Mouse (Mus musculus): ENCODE measurements at regions not wholly inside any gene's neighbourhood (a gene's known extent, or its start where the extent isn't known, plus 50 kb on each side); places are given as distances from the start of the nearest gene placed in this dataset.

GRCm38 (mm10) chr3:58318756-58319155 lies 95.8 kb upstream of the Tsc22d2 start:
- no peak for DNase-seq

GRCm38 (mm10) chr3:58319463-58319862 lies 95.1 kb upstream of the Tsc22d2 start:
- DNase-seq, result no peak

- no peak for DNase-seq
These were observed 93.7 kb upstream of the Tsc22d2 start for GRCm38 (mm10) chr3:58320812-58321211.

- no peak for DNase-seq
These were observed 92.2 kb upstream of the Tsc22d2 start for GRCm38 (mm10) chr3:58322322-58322721.

- DNase-seq, result no peak
These were observed 86.8 kb upstream of the Tsc22d2 start for GRCm38 (mm10) chr3:58327721-58328120.

GRCm38 (mm10) chr3:58330186-58330585 lies 84.3 kb upstream of the Tsc22d2 start:
- peak; percentile 9 for DNase-seq

- DNase-seq, result no peak
These were observed 80.5 kb upstream of the Tsc22d2 start for GRCm38 (mm10) chr3:58333997-58334396.

- DNase-seq, result no peak
These were observed 79.2 kb upstream of the Tsc22d2 start for GRCm38 (mm10) chr3:58335277-58335676.

- no peak for DNase-seq
These were observed 78.4 kb upstream of the Tsc22d2 start for GRCm38 (mm10) chr3:58336135-58336534.

- no peak for DNase-seq
These were observed 77.9 kb upstream of the Tsc22d2 start for GRCm38 (mm10) chr3:58336590-58336989.

- no peak for DNase-seq
These were observed 75.5 kb upstream of the Tsc22d2 start for GRCm38 (mm10) chr3:58338976-58339375.

- DNase-seq, result no peak
These were observed 72.4 kb upstream of the Tsc22d2 start for GRCm38 (mm10) chr3:58342096-58342495.

- no peak for DNase-seq
These were observed 52.0 kb upstream of the Tsc22d2 start for GRCm38 (mm10) chr3:58362563-58362962.

- no peak for DNase-seq
These were observed 50.0 kb upstream of the Tsc22d2 start for GRCm38 (mm10) chr3:58364526-58364925.
